Mouse (Mus musculus) monocyte, adult 5-6 weeks (primary cell): ENCODE measurements around the gene Col13a1. TPM values are rescaled to one million over a fixed set of nuclear protein-coding genes. Genes with fewer than 3 reads are reported as not detected.

Experiments
- ATAC-seq: fragments of 153-309, 156-312 bp; replicated peaks from 2 replicates; pipeline ENCODE4 v1.8.0; 2017; ENCODE audit warnings: mild to moderate bottlenecking; ENCODE audit not compliant: low TSS enrichment, insufficient number of reproducible peaks, severe bottlenecking, poor library complexity, low FRiP score
- total RNA-seq: library from RNA; stranded (forward); fragments of 200-1000, 200-491, 200-594 nt; gene quantifications from 3 replicates; pipeline ENCODE4 v1.2.3, GENCODE M21; 2017

Col13a1 gene
- total RNA-seq, 1 experiment from 2014 or later: not detected

- ATAC-seq: no peak
Observed at GRCm38 (mm10) chr10:61798133-61798576, 180.8 kb downstream of the Col13a1 start.

DNA sequence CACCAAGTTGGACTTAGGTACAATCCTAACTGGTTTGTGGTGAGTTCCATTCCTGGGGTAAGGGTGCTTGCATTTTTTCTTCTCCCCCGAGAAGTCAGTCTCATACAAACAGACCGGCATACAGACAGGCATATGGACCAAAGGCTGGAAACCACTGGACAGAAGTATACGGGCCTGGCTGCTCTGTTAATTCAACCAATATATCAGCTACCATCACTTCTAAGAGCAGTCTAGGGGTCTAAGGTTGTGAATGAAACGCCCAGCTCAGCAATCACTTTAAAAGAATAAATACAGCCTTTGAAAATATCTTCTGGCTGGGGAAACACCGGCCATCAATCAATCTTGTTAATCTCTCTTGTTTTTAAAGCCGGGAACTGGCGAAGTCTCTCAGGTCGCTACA is 183.4 kb downstream of the Col13a1 start:
- no peak for ATAC-seq

GRCm38 (mm10) chr10:61794971-61795370 is 183.9 kb downstream of the Col13a1 start:
- ATAC-seq: no peak

DNA sequence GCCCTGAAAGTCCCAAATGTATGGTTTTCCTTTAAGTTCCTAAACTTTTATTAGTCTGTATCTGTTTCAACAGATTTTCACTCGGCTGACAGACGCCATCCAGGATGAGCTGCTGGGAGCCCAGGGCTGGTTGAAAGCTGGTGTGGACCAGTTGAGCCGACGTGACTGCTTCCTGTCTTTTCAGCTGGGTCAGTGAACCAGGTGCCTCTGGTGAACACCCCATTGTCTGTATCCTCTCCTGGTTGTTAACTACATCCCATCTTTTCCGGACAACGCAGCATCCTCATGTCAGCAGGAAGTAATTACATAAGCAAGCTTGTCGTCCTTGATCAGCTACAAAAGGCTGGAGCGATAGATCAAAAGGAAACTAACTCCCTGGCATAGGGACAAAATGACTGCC is 185.9 kb downstream of the Col13a1 start:
- ATAC-seq: no peak

- no peak for ATAC-seq
Observed at GRCm38 (mm10) chr10:61788499-61788898, 190.4 kb downstream of the Col13a1 start.

Other genes with a start within 250 kb of the Col13a1 start
- gene H2afy2, start 195.0 kb downstream of the Col13a1 start, total RNA-seq: 0.58 TPM in 1 of 3 replicates, not detected in the others
- gene Neurog3, start 154.0 kb upstream of the Col13a1 start, total RNA-seq: not detected in 3 replicates
- 0.86 TPM in 1 of 3 replicates, not detected in the others for gene Fam241b, start 164.8 kb upstream of the Col13a1 start, total RNA-seq